Mouse (Mus musculus): Measurements from ENCODE around the gene B4galt3. TPM values are rescaled to one million over a fixed set of nuclear protein-coding genes. Genes with fewer than 3 reads are reported as not detected.

The B4galt3 gene
- total RNA-seq, 2 experiments from 2014 or later, result 59.8 to 61.3 TPM

DNA sequence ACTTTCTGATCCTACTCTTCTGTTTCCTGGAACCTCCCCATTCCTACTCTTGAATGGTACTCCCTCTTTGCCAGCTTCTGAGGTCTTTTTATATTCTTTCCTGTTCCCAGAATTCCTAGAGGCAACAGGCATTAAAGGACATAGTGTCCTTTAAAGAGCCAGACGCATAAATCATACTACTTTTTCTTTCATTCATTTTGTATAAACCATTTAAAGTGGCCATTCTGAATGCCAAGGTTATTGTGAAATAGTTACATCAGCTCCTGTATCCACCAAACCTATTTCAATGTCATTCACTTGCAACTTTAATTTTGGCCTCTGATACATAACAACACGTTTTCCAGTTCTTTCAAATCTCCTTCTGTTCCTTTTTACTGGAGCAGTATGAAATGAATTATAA lies 39.2 kb downstream of the B4galt3 start:
- DNase-seq (ENCODE audit: low spot score in 2 of 2), result no peak
- intact Hi-C loops (cut with DNase I), result no loop called here

DNA sequence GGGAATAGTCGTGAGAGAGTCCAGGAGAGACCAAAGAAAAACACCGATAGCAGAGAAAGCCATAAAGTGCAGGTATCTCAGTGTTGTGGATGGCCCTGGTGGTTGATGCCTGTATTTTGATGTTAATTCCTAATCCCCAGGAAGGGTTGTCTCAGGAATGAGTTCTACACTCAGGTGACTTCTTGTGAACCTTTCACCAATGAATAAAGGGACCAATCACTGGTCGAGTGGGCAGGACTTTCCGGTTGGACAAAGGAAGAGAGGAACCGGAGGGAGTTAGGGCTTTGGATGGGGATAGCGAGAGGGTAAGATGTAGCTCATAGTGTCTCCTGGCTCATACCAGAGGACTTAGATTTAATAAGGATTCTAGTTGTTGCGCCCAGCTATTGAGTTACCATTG lies 49.6 kb downstream of the B4galt3 start:
- no peak for DNase-seq (ENCODE audit: low spot score in 2 of 2)
- intact Hi-C loops (cut with DNase I), result no loop called here

DNA sequence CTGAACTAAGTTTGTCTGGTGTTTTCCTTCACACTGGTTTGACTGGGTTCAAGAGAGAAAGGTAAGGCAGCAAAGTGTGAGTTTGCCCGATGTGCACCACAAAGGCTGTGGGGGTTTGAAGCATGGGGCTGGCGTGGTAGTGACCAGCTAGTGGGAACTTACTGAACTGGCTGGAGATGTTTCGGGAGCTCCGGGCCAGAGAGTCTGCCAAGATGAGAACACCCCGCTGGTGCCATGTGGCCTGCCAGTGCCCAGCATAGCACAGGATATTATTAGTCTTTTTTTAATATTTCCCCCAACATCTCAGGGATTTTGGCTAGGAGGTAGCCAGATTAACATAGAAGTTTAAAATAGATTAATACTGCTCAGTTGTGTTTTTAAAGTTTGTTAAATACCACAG lies 50.0 kb downstream of the B4galt3 start:
- DNase-seq (ENCODE audit: low spot score in 2 of 2), result no peak
- intact Hi-C loops (cut with DNase I), result no loop called here

DNA sequence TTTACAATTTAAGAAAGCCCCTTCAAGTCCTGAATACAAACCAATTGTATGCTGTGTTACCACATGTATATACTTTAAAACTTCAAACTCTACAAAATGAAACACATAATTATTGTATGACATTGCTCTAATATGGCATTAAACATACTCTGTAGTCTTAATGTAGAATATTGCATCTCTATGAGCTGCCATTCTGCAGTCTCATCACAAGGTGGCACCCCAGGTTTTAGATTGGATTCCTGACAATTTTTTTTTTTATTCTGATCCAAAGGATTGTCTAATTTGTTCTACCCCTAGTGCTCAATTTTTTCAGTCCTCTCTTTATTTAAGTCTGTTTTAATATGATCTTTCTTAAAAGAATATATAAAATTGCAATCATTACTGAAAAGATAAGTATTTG lies 51.3 kb downstream of the B4galt3 start:
- DNase-seq (ENCODE audit: low spot score in 2 of 2), result peak in 1 of 2 experiments; percentile 46
- intact Hi-C loops (cut with DNase I), result no loop called here

DNA sequence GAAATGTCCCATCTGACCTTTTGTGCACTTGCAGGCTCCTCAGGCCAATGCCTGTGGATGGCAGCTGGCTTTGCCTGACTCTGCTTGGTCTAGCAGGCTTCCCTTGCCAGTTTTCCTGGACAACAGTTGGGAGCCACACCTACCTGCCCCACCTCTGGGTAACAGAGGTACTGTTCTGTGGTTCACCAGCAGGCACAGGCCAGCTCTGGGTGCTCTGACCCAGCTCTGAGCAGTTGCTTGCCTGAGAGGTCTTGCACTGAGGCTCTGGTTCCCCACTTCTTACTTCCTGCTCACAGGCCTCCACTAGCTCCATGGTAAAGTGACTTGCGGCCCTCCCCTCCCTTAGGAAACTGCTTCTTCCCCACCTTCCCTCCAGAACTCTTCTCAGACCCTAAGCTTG lies 51.9 kb downstream of the B4galt3 start:
- intact Hi-C loops (cut with DNase I), result no loop called here

DNA sequence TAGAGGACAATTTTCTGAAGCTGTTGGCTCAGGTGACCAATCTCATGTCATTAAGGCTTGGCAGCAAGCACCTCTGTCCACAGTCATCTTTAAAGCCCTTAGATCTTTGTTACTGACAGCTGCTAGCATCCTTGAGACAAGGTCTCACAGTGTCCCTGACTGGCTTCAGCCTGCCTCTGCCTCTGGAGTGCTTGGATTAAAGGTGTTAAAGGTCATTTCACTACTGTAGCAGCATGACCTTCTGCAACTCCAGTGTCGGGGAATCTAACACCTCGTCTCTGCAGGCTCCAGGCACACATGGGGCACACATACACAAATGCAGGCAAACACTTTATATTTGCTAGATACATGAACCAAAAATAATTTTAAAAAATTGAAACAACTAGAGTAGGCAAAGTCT lies 55.4 kb downstream of the B4galt3 start:
- DNase-seq (ENCODE audit: low spot score in 2 of 2), result no peak
- intact Hi-C loops (cut with DNase I), result loop anchor here (5.0 kb wide), 1 partner anchor 33 kb away; no protein-coding TSS in a partner anchor

More for the DNA sequence above, 51.9 kb downstream of the B4galt3 start:
- no peak for DNase-seq (ENCODE audit: low spot score in 2 of 2)

Other genes with a start within 250 kb of the B4galt3 start
- 10 to 100 TPM; 10.3 to 10.8 TPM for gene Fcgr3, start 205.4 kb upstream of the B4galt3 start, total RNA-seq (2021)
- gene Cfap126, start 156.4 kb upstream of the B4galt3 start, total RNA-seq (2021), result under 1 TPM; 0.62 to 0.74 TPM
- gene Sdhc, start 119.7 kb upstream of the B4galt3 start, total RNA-seq (2021), result 100 to 1,000 TPM; 211 to 216 TPM
- gene Mpz, start 119.6 kb upstream of the B4galt3 start, total RNA-seq (2021), result not detected
- gene Pcp4l1, start 74.1 kb upstream of the B4galt3 start, total RNA-seq (2021), result 10 to 100 TPM; 47.4 to 67.2 TPM
- gene Nr1i3, start 56.4 kb upstream of the B4galt3 start, total RNA-seq (2021), result not detected
- 10 to 100 TPM; 69.6 to 72.1 TPM for gene Tomm40l, start 47.8 kb upstream of the B4galt3 start, total RNA-seq (2021)
- gene Apoa2, start 45.3 kb upstream of the B4galt3 start, total RNA-seq (2021), result 1 to 10 TPM; 1.6 to 4.9 TPM
- gene Fcer1g, start 36.0 kb upstream of the B4galt3 start, total RNA-seq (2021), result 10 to 100 TPM; 11.1 to 16.0 TPM
- gene Adamts4, start 19.9 kb upstream of the B4galt3 start, total RNA-seq (2021), result 10 to 100 TPM; 11.1 to 17.0 TPM
- 100 to 1,000 TPM; 265 to 285 TPM for gene Ndufs2, start 18.9 kb upstream of the B4galt3 start, total RNA-seq (2021)
- 10 to 100 TPM; 20.5 to 23.9 TPM for gene Ppox, start 10.9 kb downstream of the B4galt3 start, total RNA-seq (2021)
- gene Usp21, start 17.7 kb downstream of the B4galt3 start, total RNA-seq (2021), result 10 to 100 TPM; 54.1 to 58.0 TPM
- 100 to 1,000 TPM; 106 to 113 TPM for gene Ufc1, start 24.7 kb downstream of the B4galt3 start, total RNA-seq (2021)
- 10 to 100 TPM; 35.9 to 38.1 TPM for gene Dedd, start 58.8 kb downstream of the B4galt3 start, total RNA-seq (2021)
- gene Nit1, start 75.3 kb downstream of the B4galt3 start, total RNA-seq (2021), result 10 to 100 TPM; 41.0 to 44.4 TPM
- 100 to 1,000 TPM in 1 of 2 experiments, 10 to 100 TPM in 1; 99.0 to 109 TPM for gene Pfdn2, start 75.3 kb downstream of the B4galt3 start, total RNA-seq (2021)
- gene Klhdc9, start 90.5 kb downstream of the B4galt3 start, total RNA-seq (2021), result 1 to 10 TPM; 4.7 to 7.2 TPM
- gene Nectin4, start 99.8 kb downstream of the B4galt3 start, total RNA-seq (2021), result 1 to 10 TPM; 1.0 to 1.4 TPM
- 1 to 10 TPM; 1.8 to 1.9 TPM for gene Arhgap30, start 118.6 kb downstream of the B4galt3 start, total RNA-seq (2021)
- 100 to 1,000 TPM; 105 to 107 TPM for gene Usf1, start 141.0 kb downstream of the B4galt3 start, total RNA-seq (2021)
- 1 to 10 TPM; 1.7 to 3.2 TPM for gene Tstd1, start 148.5 kb downstream of the B4galt3 start, total RNA-seq (2021)
- 1 to 10 TPM; 7.4 to 8.3 TPM for gene F11r, start 167.2 kb downstream of the B4galt3 start, total RNA-seq (2021)
- 1 to 10 TPM; 4.8 to 5.3 TPM for gene Alyref2, start 233.2 kb downstream of the B4galt3 start, total RNA-seq (2021)